Mouse (Mus musculus) limb, embryonic 14.5 days (tissue): ENCODE data around the gene Syngr4. TPM values are rescaled to one million over a fixed set of nuclear protein-coding genes. Genes with fewer than 3 reads are reported as not detected.
A peak's percentile ranks its signal among the peaks of the same experiment; 100 is the strongest.

ENCODE experiments used
- ATAC-seq: fragments of 200-750 bp; cut with Nextera tagmentation; 2 replicates; pipeline ENCODE4 v1.8.0; 2017; ENCODE audit warnings: low read depth, moderate number of reproducible peaks, moderate TSS enrichment; ENCODE audit not compliant: low FRiP score
- DNase-seq: peaks from one replicate; pipeline ENCODE4 v3.0.0-alpha.2; 2015; ENCODE audit warnings: low spot score
- H3K27ac ChIP-seq: fragments of 300-500 bp; sonication (generic); replicated peaks from 2 replicates; pipeline ENCODE4 v1.5.1; 2014; ENCODE audit warnings: low read depth, mild to moderate bottlenecking, low read length, moderate library complexity, mixed read lengths
- H3K27me3 ChIP-seq: fragments of 300-500 bp; sonication (generic); 2 replicates; pipeline ENCODE4 v1.6.1; 2014; ENCODE audit warnings: low read length, mixed read lengths; ENCODE audit not compliant: control insufficient read depth, insufficient read depth
- H3K36me3 ChIP-seq: fragments of 300-500 bp; sonication (generic); 2 replicates; pipeline ENCODE4 v1.6.1; 2014; ENCODE audit warnings: mild to moderate bottlenecking, low read length, moderate library complexity, mixed read lengths; ENCODE audit not compliant: control insufficient read depth, insufficient read depth
- H3K4me1 ChIP-seq: fragments of 300-500 bp; sonication (generic); 2 replicates; pipeline ENCODE4 v1.6.1; 2014; ENCODE audit warnings: antibody characterized with exemption, low read length, mixed read lengths; ENCODE audit not compliant: control insufficient read depth, insufficient read depth
- H3K4me2 ChIP-seq: fragments of 300-500 bp; sonication (generic); replicated peaks from 2 replicates; pipeline ENCODE4 v1.6.1; 2014; ENCODE audit warnings: low read depth, mild to moderate bottlenecking, low read length, moderate library complexity; ENCODE audit not compliant: severe bottlenecking
- H3K4me3 ChIP-seq: fragments of 300-500 bp; sonication (generic); replicated peaks from 2 replicates; pipeline ENCODE4 v1.5.1; 2014; ENCODE audit warnings: low read length
- H3K9ac ChIP-seq: fragments of 300-500 bp; sonication (generic); 2 replicates; pipeline ENCODE4 v1.6.1; 2014; ENCODE audit warnings: mild to moderate bottlenecking, low read depth, low read length, moderate library complexity; ENCODE audit not compliant: severe bottlenecking
- H3K9me3 ChIP-seq: fragments of 300-500 bp; sonication (generic); 2 replicates; pipeline ENCODE4 v1.6.1; 2016; ENCODE audit warnings: low read length; ENCODE audit not compliant: control insufficient read depth
- POLR2A ChIP-seq: fragments of 200-500 bp; IDR thresholded peaks from 2 replicates; pipeline ENCODE4 v1.8.0; 2012; ENCODE audit warnings: inconsistent platforms, mild to moderate bottlenecking, moderate library complexity, borderline replicate concordance; ENCODE audit not compliant: insufficient read depth, insufficient read length; ENCODE audit errors: extremely low read depth
- WGBS: fragments of 180-500 bp; shearing (Covaris S2); extraction: QIAGEN DNeasy Blood & Tissue Kit; methylation state at CpG from one replicate; pipeline ENCODE4 v1.1.7; 2014; 5-methylcytosine and 5-hydroxymethylcytosine counted together
- polyA plus RNA-seq, 2 experiments: library from polyadenylated mRNA; depleted of rRNA in 1 of 2; stranded (reverse) in 1 of 2; unstranded in 1 of 2; fragments of >200 nt; fragmentation: Nextera tagmentation in 1 of 2; extraction: Ambion mirVana in 1 of 2; gene quantifications; 2 replicates each; pipeline versions ENCODE4 v1.2.1 to v1.2.3; 2012 to 2014

The Syngr4 gene
- polyA plus RNA-seq, 2 experiments, result 0.49 to 0.99 TPM

GRCm38 (mm10) chr7:45897258-45897757, 794 bp upstream of the Syngr4 start:
- Histone ChIP-seq H3K36me3 (no peaks in the 10 kb centered on the region), H3K4me1 (peaks cover 6% of the 10 kb centered on the region; the same call in 1 of the 2 replicates), H3K27ac (peak overlapping the region; percentile 53), H3K27me3 (no peaks in the 10 kb centered on the region), H3K9me3 (no peaks in the 10 kb centered on the region), H3K4me3 (peak overlapping the region; percentile 54), H3K9ac (peak overlapping the region; percentile 59), H3K4me2 (peak overlapping the region; percentile 89)
- ATAC-seq (peak; percentile 34), DNase-seq (peak; percentile 64)
- no peak for TF ChIP-seq POLR2A
- WGBS, result 2% methylated on average over 17 of the region's 19 CpGs

DNA sequence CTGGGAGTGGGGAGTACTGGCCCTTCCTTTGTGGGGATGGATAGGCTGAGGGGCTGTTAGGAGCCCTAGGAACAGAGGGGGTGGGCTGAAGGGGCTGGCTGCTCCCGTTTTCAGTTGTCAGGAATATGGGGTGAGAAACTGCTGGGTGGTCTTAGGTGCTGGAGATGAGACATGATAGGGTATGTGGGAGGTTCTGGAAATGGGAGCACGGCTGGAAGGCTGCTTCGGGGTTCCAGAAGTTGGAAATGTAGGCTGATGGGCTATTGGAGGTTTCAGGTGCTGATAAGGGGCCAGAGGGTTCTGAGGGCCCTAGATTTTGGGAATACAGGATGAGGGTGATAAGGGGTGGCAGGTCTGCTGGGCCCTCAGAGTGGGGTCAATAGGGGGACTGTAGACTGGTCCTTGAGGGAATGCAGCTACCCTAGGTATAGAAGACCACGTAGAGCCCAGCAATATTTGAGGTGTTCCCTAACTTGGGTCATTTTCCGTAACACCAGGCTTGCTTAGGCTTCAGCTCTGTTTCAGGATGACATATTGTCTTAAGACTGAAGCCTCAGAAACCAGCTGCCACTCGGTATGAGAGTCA, 490 bp downstream of the Syngr4 start:
- Histone ChIP-seq H3K4me1 (peaks cover 6% of the 10 kb centered on the region; the same call in 1 of the 2 replicates), H3K4me3 (0 out of 2 replicates have a peak overlapping the region, but pooled peaks have one; percentile 16), H3K9me3 (no peaks in the 10 kb centered on the region), H3K36me3 (no peaks in the 10 kb centered on the region), H3K9ac (no peak overlapping the region), H3K4me2 (peak overlapping the region; percentile 44), H3K27ac (no peak overlapping the region), H3K27me3 (no peaks in the 10 kb centered on the region)
- no peak for TF ChIP-seq POLR2A
- WGBS, result 79% methylated on average over 6 of the region's 6 CpGs
- no peak for DNase-seq
- no peak for ATAC-seq

DNA sequence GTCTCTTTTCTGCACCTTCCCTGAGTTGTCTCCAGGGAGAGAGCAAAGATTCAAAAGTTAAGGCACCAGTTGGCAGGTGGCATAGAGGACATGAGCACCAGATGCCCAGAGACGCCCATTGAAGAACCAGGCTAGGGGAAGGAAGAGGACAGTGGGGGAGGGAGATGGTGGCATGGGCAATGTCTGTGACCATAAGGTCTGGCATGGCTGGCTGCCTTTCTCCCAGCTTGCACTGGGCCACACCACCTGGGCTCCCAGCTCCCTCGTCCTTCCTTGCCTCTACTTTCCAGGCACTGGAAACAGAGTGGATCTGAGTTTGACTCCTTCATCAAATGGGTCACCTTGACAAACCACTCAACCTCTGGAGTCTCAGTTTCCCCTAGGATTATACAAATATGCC, 3.9 kb downstream of the Syngr4 start:
- H3K9ac ChIP-seq, result no peak overlapping the region
- ATAC-seq (no peak), DNase-seq (no peak)
- H3K36me3 ChIP-seq, result no peaks in the 10 kb centered on the region
- 83% methylated on average over 2 of the region's 2 CpGs for WGBS
- 0 out of 2 replicates have a peak, but pooled peaks cover 1% of the 10 kb centered on the region for H3K4me1 ChIP-seq
- H3K27ac ChIP-seq, result no peak overlapping the region
- no peak overlapping the region for H3K4me2 ChIP-seq
- no peaks in the 10 kb centered on the region for H3K9me3 ChIP-seq
- TF ChIP-seq POLR2A, result no peak
- H3K4me3 ChIP-seq, result no peak overlapping the region
- no peaks in the 10 kb centered on the region for H3K27me3 ChIP-seq

DNA sequence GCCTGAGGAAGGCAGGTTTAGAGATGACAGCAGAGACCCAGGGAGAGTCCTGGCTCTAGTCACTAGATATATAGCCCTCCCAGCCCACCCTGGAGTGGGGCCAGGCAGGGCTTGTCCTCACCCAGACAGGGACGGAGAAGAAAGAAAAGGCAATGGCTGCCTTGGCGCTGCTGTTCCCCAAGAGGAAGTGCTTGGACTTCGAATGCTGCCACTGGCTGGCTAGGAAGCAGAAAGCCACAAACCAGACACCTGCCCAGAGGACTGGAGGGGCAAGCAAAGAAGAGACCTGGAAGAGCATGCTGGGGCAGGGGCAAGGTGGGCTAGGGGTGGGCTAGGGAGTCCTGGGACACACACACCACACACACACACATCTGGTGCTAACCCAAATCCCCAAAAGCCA, 9.3 kb downstream of the Syngr4 start:
- TF ChIP-seq POLR2A, result no peak
- H3K4me3 ChIP-seq, result no peak overlapping the region
- no peak for DNase-seq
- H3K27me3 ChIP-seq, result no peaks in the 10 kb centered on the region
- no peak overlapping the region for H3K4me2 ChIP-seq
- H3K9ac ChIP-seq, result no peak overlapping the region
- WGBS, result 57% methylated on average over 3 of the region's 3 CpGs
- H3K36me3 ChIP-seq, result peaks cover 37% of the 10 kb centered on the region
- no peaks in the 10 kb centered on the region for H3K9me3 ChIP-seq
- H3K27ac ChIP-seq, result no peak overlapping the region
- no peak for ATAC-seq
- no peaks in the 10 kb centered on the region for H3K4me1 ChIP-seq

DNA sequence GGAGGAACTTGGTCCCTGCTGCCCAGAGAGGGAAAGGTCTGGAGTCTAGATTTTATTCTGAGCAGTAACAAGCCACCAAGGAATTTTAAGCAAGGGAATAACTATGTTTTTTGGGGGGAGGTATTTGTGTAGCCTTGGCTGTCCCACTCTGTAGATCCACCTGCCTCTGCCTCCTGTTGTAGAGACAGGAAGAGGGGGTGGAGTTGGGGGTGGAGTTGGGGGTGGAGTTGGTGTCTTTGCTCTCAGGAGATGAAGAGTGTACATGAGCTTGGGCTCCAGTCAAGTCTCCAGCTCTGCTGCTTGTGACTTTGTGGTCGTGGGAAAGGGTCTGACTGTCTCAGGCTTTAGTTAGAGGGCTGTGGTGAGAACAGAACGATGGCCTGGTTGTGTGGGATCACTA, 15.5 kb downstream of the Syngr4 start:
- Histone ChIP-seq H3K27me3 (no peaks in the 10 kb centered on the region), H3K9ac (no peak overlapping the region), H3K4me2 (no peak overlapping the region), H3K36me3 (peaks cover 95% of the 10 kb centered on the region), H3K4me3 (no peak overlapping the region), H3K4me1 (no peaks in the 10 kb centered on the region), H3K27ac (no peak overlapping the region), H3K9me3 (no peaks in the 10 kb centered on the region)
- no peak for DNase-seq
- WGBS, result 93% methylated on average over 2 of the region's 2 CpGs
- TF ChIP-seq POLR2A, result no peak
- no peak for ATAC-seq
